Mouse (Mus musculus): Measurements from ENCODE around the gene Gripap1.

Gene Gripap1

GRCm38 (mm10) chrX:7869826-7870225 lies 80.3 kb downstream of the Gripap1 start:
- no peak for DNase-seq (ENCODE audit: low spot score)
